Mouse (Mus musculus) neutrophil, adult 65 days (primary cell): ENCODE data around the gene Tgtp1. TPM values are rescaled to one million over a fixed set of nuclear protein-coding genes. Genes with fewer than 3 reads are reported as not detected.

ENCODE experiments used
- total RNA-seq: library from RNA; stranded (reverse); gene quantifications from 2 replicates; pipeline ENCODE4 v1.2.4, GENCODE M21; 2023

Gene Tgtp1
- total RNA-seq, result 0.25 TPM in 1 of 2 replicates, not detected in the other

DNA sequence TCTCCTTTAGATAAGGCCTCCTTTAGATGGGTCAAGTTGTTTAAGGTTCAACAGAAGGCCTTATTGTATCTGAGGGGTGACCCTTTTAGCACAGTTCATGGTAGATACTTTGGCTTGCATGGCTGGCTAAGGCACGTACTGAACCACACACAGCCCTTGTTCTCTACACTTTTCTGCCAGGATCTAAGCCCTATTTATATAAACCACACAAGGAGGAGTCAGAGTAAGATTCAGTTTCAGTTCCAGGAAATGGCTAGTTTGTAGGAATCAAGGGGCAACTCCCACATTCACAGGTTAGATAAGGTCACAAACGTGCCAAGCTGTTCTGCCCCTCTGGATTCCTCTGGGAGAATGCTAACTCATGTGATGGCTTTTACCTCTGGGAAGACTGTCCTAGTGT, at the start of gene Tgtp1:
Gene Tgtp1 (minus strand): TSS at position 155 of the 400 bp plus-strand sequence.

DNA sequence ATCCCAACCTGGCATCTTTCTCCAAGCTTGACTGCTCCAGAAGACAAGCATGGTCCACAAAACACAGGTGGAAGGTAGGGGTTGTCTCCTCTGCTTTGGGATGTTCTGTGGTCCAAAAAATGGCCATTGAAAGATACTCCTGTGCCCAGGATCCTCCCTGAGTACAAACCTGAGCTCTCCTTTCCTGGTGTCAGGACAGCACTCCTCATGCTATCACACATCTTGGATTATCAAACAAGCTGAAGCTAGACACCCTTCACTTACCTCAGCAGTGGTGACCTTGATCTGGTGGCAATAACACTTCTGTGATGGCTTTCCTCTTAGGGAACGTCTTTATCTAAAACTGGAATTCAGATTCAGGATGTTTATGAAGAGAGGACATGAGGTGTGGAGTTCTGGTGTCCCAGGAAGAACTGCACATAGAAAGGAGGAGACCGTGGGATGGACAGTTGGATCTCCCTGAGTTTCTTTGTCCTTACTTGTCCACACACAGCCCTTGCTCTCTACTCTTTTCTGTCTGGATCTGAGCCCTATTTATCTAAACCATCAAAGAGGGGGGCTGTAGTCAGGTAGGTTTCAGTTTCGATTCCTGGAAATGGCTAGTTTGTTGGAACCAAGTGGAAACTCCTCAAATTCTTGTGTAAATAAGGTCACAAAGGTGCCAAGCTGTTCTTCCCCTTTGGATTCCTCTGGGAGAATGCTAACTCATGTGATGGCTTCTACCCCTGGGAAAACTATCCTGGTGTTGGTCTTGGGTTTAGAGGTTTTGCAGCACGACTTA, 2.0 kb downstream of the Tgtp1 start, which contains the start of gene Gm12185:
Gene Gm12185 (minus strand): TSS at position 487 of the 781 bp plus-strand sequence.

DNA sequence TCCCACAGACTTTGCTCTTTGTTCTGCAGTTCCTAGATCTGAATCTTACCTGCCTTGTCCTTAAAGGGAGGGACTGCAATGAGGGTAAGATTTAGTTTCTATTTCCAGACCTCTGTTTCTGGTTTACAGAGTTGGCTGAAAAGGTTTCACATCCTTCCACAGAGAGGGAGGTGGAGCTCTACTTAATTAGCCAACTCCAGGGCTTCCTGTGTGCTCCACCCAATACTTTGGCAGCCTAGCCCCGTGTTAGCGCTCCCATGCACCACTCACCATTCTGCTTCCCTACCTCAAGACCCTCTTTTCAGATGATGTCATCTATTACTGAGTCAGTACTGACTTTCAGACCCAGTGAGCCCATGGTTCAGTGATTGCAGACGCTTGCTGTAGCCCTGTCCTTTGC, 14.7 kb downstream of the Tgtp1 start, which contains the start of gene 9930111J21Rik1:
Gene 9930111J21Rik1 (minus strand): TSS at position 148 of the 400 bp plus-strand sequence.

DNA sequence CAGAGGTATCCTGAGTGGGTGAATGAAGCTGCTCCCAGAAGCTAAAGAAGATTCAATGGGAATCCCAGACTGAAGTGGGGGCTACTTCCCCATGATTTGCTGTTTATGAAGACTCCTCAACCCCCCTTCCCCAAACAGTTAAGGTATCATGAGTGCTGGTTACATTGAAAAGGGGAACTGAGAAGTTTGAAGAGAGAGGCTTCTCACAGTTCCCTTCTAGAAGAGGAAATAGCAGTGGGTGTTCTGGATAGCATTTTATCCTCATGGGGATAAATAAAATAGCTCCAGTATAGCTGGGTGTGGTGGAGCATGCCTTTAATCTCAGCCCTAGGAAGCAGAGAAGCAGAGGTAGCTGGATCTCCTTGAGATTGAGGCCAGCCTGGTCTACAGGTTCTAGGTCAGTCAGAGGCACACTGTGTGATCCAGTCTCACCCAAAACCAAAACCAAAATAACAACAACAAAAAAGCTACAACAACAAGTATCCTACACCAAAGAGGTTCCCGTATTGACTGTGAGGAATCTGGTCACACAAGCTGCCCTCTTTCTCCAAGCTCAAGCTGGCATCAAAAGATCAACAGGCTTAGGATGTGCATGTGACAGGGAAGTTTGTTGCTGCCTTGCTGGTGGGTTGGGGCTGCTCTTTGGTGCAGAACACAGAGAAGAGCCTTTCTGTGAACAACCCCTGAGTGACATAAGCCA, 15.6 kb downstream of the Tgtp1 start, which contains the start of gene Olfr56:
Gene Olfr56 (plus strand): TSS at position 650 of the 700 bp plus-strand sequence.

DNA sequence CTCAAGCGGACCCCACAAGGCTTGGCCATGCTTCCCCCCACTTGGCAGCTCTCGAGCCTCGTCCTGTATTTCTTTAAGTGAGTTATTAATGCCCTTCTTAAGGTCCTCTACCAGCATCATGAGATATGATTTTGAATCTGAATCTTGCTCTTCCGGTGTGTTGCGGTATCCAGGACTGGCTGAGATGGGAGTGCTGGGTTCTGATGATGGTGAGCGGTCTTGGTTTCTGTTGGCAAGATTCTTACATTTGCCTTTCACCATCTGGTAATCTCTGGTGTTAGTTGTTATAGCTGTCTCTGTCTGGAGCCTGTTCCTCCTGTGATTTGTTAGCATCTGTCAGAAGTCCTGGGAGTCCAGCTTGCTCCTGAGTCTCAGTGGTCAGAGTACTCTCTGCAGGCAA, 47.9 kb downstream of the Tgtp1 start, which contains the start of gene Psme2b:
Gene Psme2b (minus strand): TSS at position 101 of the 400 bp plus-strand sequence.

Other genes starting within 250 kb of the Tgtp1 start
- 371 and 385 TPM in 2 replicates for gene Rack1, start 193.8 kb downstream of the Tgtp1 start, total RNA-seq
- 38.5 and 69.4 TPM in 2 replicates for gene Trim41, start 176.8 kb downstream of the Tgtp1 start, total RNA-seq
- gene Trim7, start 168.0 kb downstream of the Tgtp1 start, total RNA-seq, result 0.16 and 0.48 TPM in 2 replicates
- 0.66 and 0.95 TPM in 2 replicates for gene Gm12184, start 167.5 kb downstream of the Tgtp1 start, total RNA-seq
- gene Irgm1, start 122.5 kb downstream of the Tgtp1 start, total RNA-seq, result 11.6 and 16.1 TPM in 2 replicates
- 0.79 and 2.0 TPM in 2 replicates for gene Gm5431, start 92.0 kb downstream of the Tgtp1 start, total RNA-seq
- 13.1 and 13.2 TPM in 2 replicates for gene Psme2b, start 48.0 kb downstream of the Tgtp1 start, total RNA-seq
- 0.16 and 0.18 TPM in 2 replicates for gene Olfr56, start 15.3 kb downstream of the Tgtp1 start, total RNA-seq
- gene 9930111J21Rik1, start 14.8 kb downstream of the Tgtp1 start, total RNA-seq, result 23.7 and 28.4 TPM in 2 replicates
- 0.38 and 0.70 TPM in 2 replicates for gene Gm12185, start 1.9 kb downstream of the Tgtp1 start, total RNA-seq
- gene 9930111J21Rik2, start 57.1 kb upstream of the Tgtp1 start, total RNA-seq, result 31.0 and 31.9 TPM in 2 replicates
- gene Tgtp2, start 70.0 kb upstream of the Tgtp1 start, total RNA-seq, result 0.25 and 0.52 TPM in 2 replicates
- 7.0 and 11.5 TPM in 2 replicates for gene Ifi47, start 82.4 kb upstream of the Tgtp1 start, total RNA-seq
- gene Olfr1396, start 120.7 kb upstream of the Tgtp1 start, total RNA-seq, result not detected in 2 replicates
- not detected in 2 replicates for gene Olfr1395, start 148.1 kb upstream of the Tgtp1 start, total RNA-seq
- not detected in 2 replicates for gene Olfr1394, start 160.2 kb upstream of the Tgtp1 start, total RNA-seq
- 1.6 and 2.3 TPM in 2 replicates for gene Btnl9, start 193.0 kb upstream of the Tgtp1 start, total RNA-seq
- 60.9 and 83.2 TPM in 2 replicates for gene Zfp62, start 209.1 kb upstream of the Tgtp1 start, total RNA-seq